Mouse (Mus musculus) ES-Bruce4 (cell line): Measurements from ENCODE around the gene Ebi3. TPM values are rescaled to one million over a fixed set of nuclear protein-coding genes. Genes with fewer than 3 reads are reported as not detected.
"Not testable (repeated sequence)": the region's sequence is repeated elsewhere in the genome, so short reads cannot be mapped to it uniquely, and the experiment has no call there.

Source experiments
- H3K27ac ChIP-seq: 2 replicates; pipeline ENCODE4 v1.5.1; 2012; ENCODE audit warnings: low read length, inconsistent platforms; ENCODE audit not compliant: insufficient read depth
- H3K27me3 ChIP-seq: 2 replicates; pipeline ENCODE4 v1.6.1; 2012; ENCODE audit warnings: mild to moderate bottlenecking, low read length, inconsistent platforms; ENCODE audit not compliant: control insufficient read depth, poor library complexity, insufficient read depth, severe bottlenecking
- H3K36me3 ChIP-seq: 2 replicates; pipeline ENCODE4 v1.6.1; 2012; ENCODE audit warnings: inconsistent platforms, mild to moderate bottlenecking, low read length, moderate library complexity; ENCODE audit not compliant: control insufficient read depth, poor library complexity, insufficient read depth, severe bottlenecking
- H3K4me1 ChIP-seq: one replicate; pipeline ENCODE4 v1.8.1; 2011; ENCODE audit warnings: low read length; ENCODE audit not compliant: control insufficient read depth, insufficient read depth
- H3K4me3 ChIP-seq: 2 replicates; pipeline ENCODE4 v1.5.1; 2011; ENCODE audit warnings: low read depth, mild to moderate bottlenecking, low read length
- H3K9ac ChIP-seq: 2 replicates; pipeline ENCODE4 v1.6.1; 2012; ENCODE audit warnings: low read depth, mild to moderate bottlenecking, inconsistent platforms; ENCODE audit not compliant: poor library complexity, severe bottlenecking
- H3K9me3 ChIP-seq: replicated peaks from 2 replicates; pipeline ENCODE4 v1.6.1; 2012; ENCODE audit warnings: mild to moderate bottlenecking, low read length, inconsistent platforms; ENCODE audit not compliant: control insufficient read depth, poor library complexity, insufficient read depth, severe bottlenecking
- CTCF ChIP-seq: IDR thresholded peaks from one replicate; pipeline ENCODE4 v1.8.1; 2011; ENCODE audit warnings: low read depth, low read length
- EP300 ChIP-seq: IDR thresholded peaks from 2 replicates; pipeline ENCODE4 v1.6.1; 2011; ENCODE audit warnings: low read depth, low read length; ENCODE audit not compliant: insufficient read depth
- POLR2A ChIP-seq: IDR thresholded peaks from one replicate; pipeline ENCODE4 v1.8.1; 2011; ENCODE audit warnings: low read length; ENCODE audit not compliant: insufficient read depth
- polyA plus RNA-seq: library from polyadenylated mRNA; stranded (reverse); fragments of >200 nt; gene quantifications from 2 replicates; pipeline ENCODE4 v1.2.4, GENCODE M21; 2011; ENCODE audit warnings: low read depth; ENCODE audit not compliant: missing spikeins, insufficient read depth, insufficient read length

The Ebi3 gene
- polyA plus RNA-seq, 1 experiment = not detected

GRCm38 (mm10) chr17:55932635-55933034, 19.8 kb upstream of the Ebi3 start:
- TF ChIP-seq POLR2A = no peak
- no peak for TF ChIP-seq CTCF
- no peak for TF ChIP-seq EP300
- Histone ChIP-seq H3K27ac (no peak overlapping the region), H3K36me3 (no peaks in the 10 kb centered on the region), H3K4me1 (peaks cover 2% of the 10 kb centered on the region), H3K9me3 (peaks cover 14% of the 10 kb centered on the region), H3K4me3 (peak overlapping the region; percentile 88), H3K9ac (peak overlapping the region; percentile 49), H3K27me3 (no peaks in the 10 kb centered on the region)

GRCm38 (mm10) chr17:55933191-55933590, 19.2 kb upstream of the Ebi3 start:
- no peaks in the 10 kb centered on the region for H3K27me3 ChIP-seq
- peaks cover 14% of the 10 kb centered on the region for H3K9me3 ChIP-seq
- H3K27ac ChIP-seq = no peak overlapping the region
- TF ChIP-seq CTCF (no peak), POLR2A (no peak), EP300 (no peak)
- no peak overlapping the region for H3K9ac ChIP-seq
- no peaks in the 10 kb centered on the region for H3K36me3 ChIP-seq
- H3K4me3 ChIP-seq = no peak overlapping the region
- peaks cover 2% of the 10 kb centered on the region for H3K4me1 ChIP-seq

- H3K27ac ChIP-seq = peak overlapping the region; percentile 46
Measured at GRCm38 (mm10) chr17:55944387-55944865, 8.0 kb upstream of the Ebi3 start.

GRCm38 (mm10) chr17:55944866-55945682, 7.4 kb upstream of the Ebi3 start:
- not testable (repeated sequence) for H3K36me3 ChIP-seq, H3K27me3 ChIP-seq, H3K4me1 ChIP-seq, H3K9me3 ChIP-seq
- Histone ChIP-seq H3K4me3 (peak overlapping the region; percentile 99), H3K27ac (0 out of 2 replicates have a peak overlapping the region, but pooled peaks have one; percentile 43), H3K9ac (peak overlapping the region; percentile 55)

More at GRCm38 (mm10) chr17:55944387-55944865, 8.0 kb upstream of the Ebi3 start:
- Histone ChIP-seq H3K9ac (peak overlapping the region; percentile 55), H3K4me3 (peak overlapping the region; percentile 99)
- not testable (repeated sequence) for H3K36me3 ChIP-seq, H3K27me3 ChIP-seq, H3K9me3 ChIP-seq, H3K4me1 ChIP-seq

- Histone ChIP-seq H3K27me3 (no peaks in the 10 kb centered on the region), H3K4me3 (peak overlapping the region; percentile 99), H3K27ac (no peak overlapping the region), H3K4me1 (no peaks in the 10 kb centered on the region), H3K9ac (peak overlapping the region; percentile 55), H3K9me3 (no peaks in the 10 kb centered on the region), H3K36me3 (no peaks in the 10 kb centered on the region)
- no peak for TF ChIP-seq EP300
- no peak for TF ChIP-seq POLR2A
- no peak for TF ChIP-seq CTCF
Measured at GRCm38 (mm10) chr17:55945696-55946095, 6.7 kb upstream of the Ebi3 start.

- Histone ChIP-seq H3K9ac (no peak overlapping the region), H3K36me3 (no peaks in the 10 kb centered on the region), H3K27me3 (no peaks in the 10 kb centered on the region), H3K9me3 (no peaks in the 10 kb centered on the region), H3K27ac (no peak overlapping the region), H3K4me1 (peaks cover 9% of the 10 kb centered on the region), H3K4me3 (no peak overlapping the region)
- TF ChIP-seq EP300 (no peak), CTCF (no peak), POLR2A (no peak)
Measured at GRCm38 (mm10) chr17:55948647-55949046, 3.8 kb upstream of the Ebi3 start.
